Mouse (Mus musculus): ENCODE data around the gene Psen1. TPM values are rescaled to one million over a fixed set of nuclear protein-coding genes. Genes with fewer than 3 reads are reported as not detected.

Gene Psen1
- polyA plus RNA-seq, 1 experiment from 2014 or later: 73.1 TPM

GRCm38 (mm10) chr12:83763311-83764043, 75.5 kb downstream of the Psen1 start, which contains the start of gene Papln:
Gene Papln (plus strand): TSS chr12:83763634.
- ATAC-seq (ENCODE audit: low FRiP score, low read depth): 0 out of 2 replicates have a peak, but pooled peaks have one; percentile 38
- H3K27ac ChIP-seq (replicated peaks): no peak within 1 kb of the TSS

GRCm38 (mm10) chr12:83764044-83764365, 76.1 kb downstream of the Psen1 start:
- peaks cover 38% of the 10 kb centered on the region for H3K27me3 ChIP-seq
- WGBS: 13% methylated on average over 14 of the region's 14 CpGs
- no peak for ATAC-seq (ENCODE audit: low FRiP score, low read depth)
- no peaks in the 10 kb centered on the region for H3K36me3 ChIP-seq
- H3K9ac ChIP-seq (replicated peaks): no peak overlapping the region; the same call in 1 of the 2 replicates
- no peak overlapping the region for H3K27ac ChIP-seq (replicated peaks)
- H3K9me3 ChIP-seq: no peaks in the 10 kb centered on the region
- peaks cover 20% of the 10 kb centered on the region for H3K4me1 ChIP-seq
- peak overlapping the region; percentile 54 for H3K4me2 ChIP-seq (replicated peaks)
- peak overlapping the region; percentile 28 for H3K4me3 ChIP-seq

More at GRCm38 (mm10) chr12:83763311-83764043, 75.5 kb downstream of the Psen1 start, which contains the start of gene Papln:
- Histone ChIP-seq H3K9ac (replicated peaks) (no peak within 1 kb of the TSS; the same call in 1 of the 2 replicates), H3K4me2 (replicated peaks) (peak within 1 kb of the TSS; percentile 54), H3K27me3 (peaks cover 38% of the 10 kb centered on the region), H3K4me1 (peaks cover 20% of the 10 kb centered on the region), H3K9me3 (no peaks in the 10 kb centered on the region), H3K36me3 (no peaks in the 10 kb centered on the region), H3K4me3 (peak within 1 kb of the TSS; percentile 28)
- WGBS: 19% methylated on average over 27 of the region's 31 CpGs

- Histone ChIP-seq H3K36me3 (no peaks in the 10 kb centered on the region), H3K4me1 (peaks cover 20% of the 10 kb centered on the region), H3K4me3 (no peak overlapping the region), H3K27ac (replicated peaks) (no peak overlapping the region), H3K9ac (replicated peaks) (no peak overlapping the region), H3K27me3 (peaks cover 38% of the 10 kb centered on the region), H3K4me2 (replicated peaks) (no peak overlapping the region), H3K9me3 (no peaks in the 10 kb centered on the region)
- 85% methylated on average over 10 of the region's 10 CpGs for WGBS
- no peak for ATAC-seq (ENCODE audit: low FRiP score, low read depth)
Measured at GRCm38 (mm10) chr12:83764519-83764918, 76.6 kb downstream of the Psen1 start.

GRCm38 (mm10) chr12:83765965-83766603, 78.1 kb downstream of the Psen1 start:
- no peaks in the 10 kb centered on the region for H3K36me3 ChIP-seq
- H3K27me3 ChIP-seq: peaks cover 38% of the 10 kb centered on the region
- no peak overlapping the region for H3K4me3 ChIP-seq
- H3K4me2 ChIP-seq (replicated peaks): no peak overlapping the region
- WGBS: 80% methylated on average over 13 of the region's 13 CpGs
- H3K4me1 ChIP-seq: peaks cover 32% of the 10 kb centered on the region
- no peak overlapping the region for H3K9ac ChIP-seq (replicated peaks)
- no peaks in the 10 kb centered on the region for H3K9me3 ChIP-seq
- H3K27ac ChIP-seq (replicated peaks): no peak overlapping the region
- ATAC-seq (ENCODE audit: low FRiP score, low read depth): no peak

- H3K36me3 ChIP-seq: no peaks in the 10 kb centered on the region
- no peak overlapping the region for H3K4me2 ChIP-seq (replicated peaks)
- H3K27me3 ChIP-seq: peaks cover 39% of the 10 kb centered on the region
- no peak overlapping the region for H3K27ac ChIP-seq (replicated peaks)
- H3K4me3 ChIP-seq: no peak overlapping the region
- whole genome bisulfite sequencing: 68% methylated on average over 9 of the region's 9 CpGs
- H3K9me3 ChIP-seq: no peaks in the 10 kb centered on the region
- H3K9ac ChIP-seq (replicated peaks): no peak overlapping the region
- peaks cover 28% of the 10 kb centered on the region for H3K4me1 ChIP-seq
- no peak for ATAC-seq (ENCODE audit: low FRiP score, low read depth)
Measured at GRCm38 (mm10) chr12:83767833-83768232, 79.9 kb downstream of the Psen1 start.

- no peaks in the 10 kb centered on the region for H3K9me3 ChIP-seq
- no peak overlapping the region for H3K9ac ChIP-seq (replicated peaks)
- no peak overlapping the region for H3K27ac ChIP-seq (replicated peaks)
- no peaks in the 10 kb centered on the region for H3K36me3 ChIP-seq
- peaks cover 24% of the 10 kb centered on the region for H3K4me1 ChIP-seq
- 84% methylated on average over 14 of the region's 14 CpGs for WGBS
- H3K4me2 ChIP-seq (replicated peaks): no peak overlapping the region
- no peak overlapping the region for H3K4me3 ChIP-seq
- no peak for ATAC-seq (ENCODE audit: low FRiP score, low read depth)
- peaks cover 35% of the 10 kb centered on the region for H3K27me3 ChIP-seq
Measured at GRCm38 (mm10) chr12:83768235-83768899, 80.4 kb downstream of the Psen1 start.

GRCm38 (mm10) chr12:83770418-83771256, 82.7 kb downstream of the Psen1 start:
- peaks cover 18% of the 10 kb centered on the region; the same call in 1 of the 2 replicates for H3K27me3 ChIP-seq
- H3K27ac ChIP-seq (replicated peaks): no peak overlapping the region
- H3K4me3 ChIP-seq: 0 out of 2 replicates have a peak overlapping the region, but pooled peaks have one; percentile 8
- WGBS: 9% methylated on average over 25 of the region's 25 CpGs
- no peak overlapping the region; the same call in 1 of the 2 replicates for H3K9ac ChIP-seq (replicated peaks)
- H3K9me3 ChIP-seq: no peaks in the 10 kb centered on the region
- H3K36me3 ChIP-seq: no peaks in the 10 kb centered on the region
- H3K4me1 ChIP-seq: peaks cover 18% of the 10 kb centered on the region
- peak overlapping the region; percentile 42 for H3K4me2 ChIP-seq (replicated peaks)
- 0 out of 2 replicates have a peak, but pooled peaks have one; percentile 49 for ATAC-seq (ENCODE audit: low FRiP score, low read depth)

- H3K36me3 ChIP-seq: no peaks in the 10 kb centered on the region
- H3K27me3 ChIP-seq: peaks cover 6% of the 10 kb centered on the region; the same call in 1 of the 2 replicates
- no peak overlapping the region for H3K4me2 ChIP-seq (replicated peaks)
- peaks cover 10% of the 10 kb centered on the region for H3K4me1 ChIP-seq
- H3K4me3 ChIP-seq: no peak overlapping the region
- no peak for ATAC-seq (ENCODE audit: low FRiP score, low read depth)
- WGBS: 52% methylated on average over 12 of the region's 12 CpGs
- no peak overlapping the region for H3K27ac ChIP-seq (replicated peaks)
- no peak overlapping the region for H3K9ac ChIP-seq (replicated peaks)
- no peaks in the 10 kb centered on the region for H3K9me3 ChIP-seq
Measured at GRCm38 (mm10) chr12:83775621-83776020, 87.7 kb downstream of the Psen1 start.

- H3K27me3 ChIP-seq: peaks cover 2% of the 10 kb centered on the region; the same call in 1 of the 2 replicates
- no peaks in the 10 kb centered on the region for H3K36me3 ChIP-seq
- H3K4me3 ChIP-seq: no peak overlapping the region
- 88% methylated on average over 7 of the region's 7 CpGs for WGBS
- peaks cover 12% of the 10 kb centered on the region; the same call in 1 of the 2 replicates for H3K4me1 ChIP-seq
- no peak for ATAC-seq (ENCODE audit: low FRiP score, low read depth)
- no peaks in the 10 kb centered on the region for H3K9me3 ChIP-seq
- no peak overlapping the region for H3K4me2 ChIP-seq (replicated peaks)
- H3K27ac ChIP-seq (replicated peaks): no peak overlapping the region
- no peak overlapping the region for H3K9ac ChIP-seq (replicated peaks)
Measured at GRCm38 (mm10) chr12:83776766-83777165, 88.8 kb downstream of the Psen1 start.

GRCm38 (mm10) chr12:83780181-83780580, 92.2 kb downstream of the Psen1 start:
- Histone ChIP-seq H3K9me3 (no peaks in the 10 kb centered on the region), H3K9ac (replicated peaks) (no peak overlapping the region), H3K27ac (replicated peaks) (no peak overlapping the region), H3K36me3 (no peaks in the 10 kb centered on the region), H3K4me3 (no peak overlapping the region), H3K4me1 (peaks cover 15% of the 10 kb centered on the region; the same call in 1 of the 2 replicates), H3K4me2 (replicated peaks) (no peak overlapping the region), H3K27me3 (no peaks in the 10 kb centered on the region; the same call in none of the 2 replicates)
- 88% methylated on average over 3 of the region's 3 CpGs for WGBS
- ATAC-seq (ENCODE audit: low FRiP score, low read depth): no peak

- WGBS: 77% methylated on average over 7 of the region's 7 CpGs
- Histone ChIP-seq H3K9ac (replicated peaks) (no peak overlapping the region; the same call in 1 of the 2 replicates), H3K36me3 (no peaks in the 10 kb centered on the region), H3K4me1 (peaks cover 12% of the 10 kb centered on the region; the same call in 1 of the 2 replicates), H3K4me2 (replicated peaks) (no peak overlapping the region), H3K27ac (replicated peaks) (no peak overlapping the region), H3K4me3 (no peak overlapping the region), H3K27me3 (no peaks in the 10 kb centered on the region; the same call in 1 of the 2 replicates), H3K9me3 (no peaks in the 10 kb centered on the region)
- no peak for ATAC-seq (ENCODE audit: low FRiP score, low read depth)
Measured at GRCm38 (mm10) chr12:83781204-83781603, 93.3 kb downstream of the Psen1 start.

All from midbrain, embryonic 12.5 days (tissue).